Mouse (Mus musculus): Measurements from ENCODE around the gene Slc22a6. TPM values are rescaled to one million over a fixed set of nuclear protein-coding genes. Genes with fewer than 3 reads are reported as not detected.

Gene Slc22a6
- total RNA-seq (2023): not detected

DNA sequence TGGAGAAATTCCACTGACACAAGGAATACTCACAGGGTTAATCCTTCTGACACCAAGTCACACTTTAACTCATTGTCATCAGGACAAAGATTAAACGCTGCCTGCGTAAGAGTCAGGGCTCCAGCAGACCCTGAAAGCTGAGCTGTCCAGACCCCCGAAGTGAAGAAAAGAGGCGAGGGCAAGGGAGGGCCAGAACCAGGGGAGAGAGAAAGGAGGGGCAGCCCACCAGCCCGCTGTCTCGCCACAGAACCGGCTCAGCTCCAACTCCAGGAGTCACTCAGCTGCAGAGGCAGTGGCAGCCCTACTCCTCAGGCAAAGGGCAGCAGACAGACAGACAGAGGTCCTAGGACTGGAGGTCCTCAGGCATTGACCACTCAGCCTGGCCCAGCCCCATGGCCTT is at the start of gene Slc22a6:
Gene Slc22a6 (plus strand): TSS at position 136 of the 400 bp plus-strand sequence.

GRCm38 (mm10) chr19:8590954-8591353 is 26.9 kb upstream of the Slc22a6 start, which contains the start of gene Slc22a8:
Slc22a8 (plus strand) TSS chr19:8591254.

GRCm38 (mm10) chr19:8663360-8663839 is 45.6 kb downstream of the Slc22a6 start, which contains the start of gene Chrm1:
Chrm1 (plus strand) TSS chr19:8663789.

Other genes with a start within 250 kb of the Slc22a6 start
- not detected for gene Slc22a30, start 212.9 kb upstream of the Slc22a6 start, total RNA-seq (2023)
- not detected for gene Slc22a8, start 26.8 kb upstream of the Slc22a6 start, total RNA-seq (2023)
- gene Chrm1, start 45.8 kb downstream of the Slc22a6 start, total RNA-seq (2023): under 1 TPM; 0.07 to 0.39 TPM
- gene Slc3a2, start 105.3 kb downstream of the Slc22a6 start, total RNA-seq (2023): 100 to 1,000 TPM; 110 to 140 TPM
- gene Wdr74, start 117.8 kb downstream of the Slc22a6 start, total RNA-seq (2023): 10 to 100 TPM; 18.5 to 22.5 TPM
- 1 to 10 TPM in 1 of 2 experiments, not detected in 1; 1.6 TPM for gene 1700092M07Rik, start 122.7 kb downstream of the Slc22a6 start, total RNA-seq (2023)
- 10 to 100 TPM; 95.0 to 99.4 TPM for gene Stx5a, start 123.4 kb downstream of the Slc22a6 start, total RNA-seq (2023)
- gene Nxf1, start 139.0 kb downstream of the Slc22a6 start, total RNA-seq (2023): 100 to 1,000 TPM; 148 to 149 TPM
- 10 to 100 TPM; 24.2 to 30.1 TPM for gene Tmem223, start 153.0 kb downstream of the Slc22a6 start, total RNA-seq (2023)
- 10 to 100 TPM; 81.5 to 81.7 TPM for gene Tmem179b, start 156.4 kb downstream of the Slc22a6 start, total RNA-seq (2023)
- gene Taf6l, start 168.4 kb downstream of the Slc22a6 start, total RNA-seq (2023): 10 to 100 TPM; 12.6 to 14.4 TPM
- gene Polr2g, start 180.5 kb downstream of the Slc22a6 start, total RNA-seq (2023): 10 to 100 TPM; 42.9 to 43.0 TPM
- gene Zbtb3, start 184.5 kb downstream of the Slc22a6 start, total RNA-seq (2023): 1 to 10 TPM; 1.1 to 1.4 TPM
- 10 to 100 TPM; 25.6 to 25.7 TPM for gene Ttc9c, start 201.3 kb downstream of the Slc22a6 start, total RNA-seq (2023)
- 10 to 100 TPM; 91.2 to 95.0 TPM for gene Hnrnpul2, start 202.0 kb downstream of the Slc22a6 start, total RNA-seq (2023)
- 10 to 100 TPM in 1 of 2 experiments, 1 to 10 TPM in 1; 3.1 to 11.6 TPM for gene AC129217.1, start 211.7 kb downstream of the Slc22a6 start, total RNA-seq (2023)
- 10 to 100 TPM; 57.2 to 57.4 TPM for gene Bscl2, start 219.4 kb downstream of the Slc22a6 start, total RNA-seq (2023)
- gene Gng3, start 221.2 kb downstream of the Slc22a6 start, total RNA-seq (2023): under 1 TPM in 1 of 2 experiments, not detected in 1; 0.33 TPM
- gene Lrrn4cl, start 232.7 kb downstream of the Slc22a6 start, total RNA-seq (2023): under 1 TPM in 1 of 2 experiments, not detected in 1; 0.13 TPM